Mouse (Mus musculus) mouse embryonic stem cell (cell line): ENCODE measurements around the gene Plpp6.

Experiments used
- in situ Hi-C, 2 experiments: fragments of 300-500 bp; cut with MboI; formaldehyde crosslinking; loops; 1 replicate in 1 of 2; 3 replicates in 1 of 2; pipeline ENCODE4 v1.14.3; 2019 to 2020; ENCODE audit warnings: low sequenced_read_pairs in 2 of 2, low pct_unique_long_range_greater_than_20kb in 1 of 2, mixed read lengths in 1 of 2; ENCODE audit not compliant: unreplicated experiment in 1 of 2

Plpp6 gene

GRCm38 (mm10) chr19:29016204-29016765, 52.5 kb downstream of the Plpp6 start:
- in situ Hi-C loops = loop anchor here in 1 of 2 experiments (25.0 kb wide), 1 partner anchor 454 kb away; no protein-coding TSS in a partner anchor
